In genomic region chr2:154215191-154215590, GRCm38 (mm10) we compare ENCODE assay signal across 7 mouse cellular contexts.
DNase-seq lines count a peak whose midpoint lies in the region.

No protein-coding gene starts in this region.

- peak; percentile 24 to 37 for DNase-seq in CD8-positive naive resting alpha-beta T cell, adult 2 months (ENCODE audit: low read depth in 2 of 2, low spot score in 2 of 2)
- DNase-seq in MEL-GATA-1-ER (ENCODE audit: extremely low read depth, low read depth): peak; percentile 6
- peak; percentile 61 to 79 for DNase-seq in cerebellum, adult 18-20 months
- peak; percentile 37 to 52 for DNase-seq in frontal cortex, postnatal 25 days (ENCODE audit: low spot score in 2 of 2)
- peak; percentile 83 to 85 for DNase-seq in kidney, postnatal 4 days
- peak; percentile 81 for DNase-seq in lung, postnatal 36 days
- DNase-seq in spleen, postnatal 36 days (ENCODE audit: low spot score in 2 of 2): peak; percentile 20 to 24

Comparison
In these comparisons a context has a peak if more than half of its experiments do, and no peak if none do; other contexts are left out.
1. Peak in every context shown above with its lines: DNase-seq.
2. DNase-seq: peak in every context shown above with its lines; median percentile 84 in kidney, postnatal 4 days; 81 in lung, postnatal 36 days; 70 in cerebellum, adult 18-20 months; 44 in frontal cortex, postnatal 25 days; 30 in CD8-positive naive resting alpha-beta T cell, adult 2 months; 22 in spleen, postnatal 36 days; 6 in MEL-GATA-1-ER.